Mouse (Mus musculus) brain, embryonic 18.5 days (tissue): Measurements from ENCODE around the gene Sik3.

Experiments used
- DNase-seq: peaks from one replicate; pipeline ENCODE4 v3.0.0-alpha.2; 2012; ENCODE audit warnings: low read depth, low spot score

The Sik3 gene

DNA sequence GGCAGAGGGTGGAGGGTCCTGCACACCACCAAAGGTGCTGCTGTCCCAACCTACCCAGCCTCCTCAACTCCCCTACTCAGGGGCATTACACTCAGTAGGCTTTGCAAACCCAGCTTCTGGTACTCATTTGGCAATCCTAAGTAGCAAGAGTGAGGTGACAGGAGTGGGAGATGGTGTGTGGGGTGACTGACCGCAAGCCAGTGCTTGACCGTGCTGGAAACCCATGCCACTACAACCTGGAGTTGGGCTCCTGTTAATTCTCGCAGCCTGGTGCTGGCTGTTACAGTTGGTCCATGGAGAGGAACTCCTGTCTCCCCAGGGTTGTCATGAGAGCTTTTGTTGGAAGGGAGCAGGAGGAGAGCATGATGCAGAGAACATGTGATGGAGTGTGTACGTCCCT, 258.2 kb downstream of the Sik3 start:
- no peak for DNase-seq

DNA sequence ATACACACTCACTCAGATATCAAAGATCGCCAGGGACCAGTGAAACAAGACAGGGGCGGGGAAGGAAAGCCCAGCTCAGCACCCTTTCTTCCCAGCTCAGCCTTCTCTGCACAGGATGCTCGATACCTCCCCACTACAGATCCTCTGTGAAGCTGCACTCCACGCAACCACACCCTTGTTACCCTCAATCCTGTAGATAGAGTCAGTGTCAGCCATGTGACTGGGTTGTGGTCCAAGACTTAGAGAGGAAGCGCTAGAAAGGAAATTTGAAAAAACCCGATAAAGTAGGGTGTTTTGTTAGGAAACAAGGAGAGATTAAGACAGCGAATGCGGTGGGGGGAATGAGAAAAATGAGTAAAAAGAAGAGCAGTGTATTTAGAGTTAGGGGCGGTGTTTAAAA, 259.4 kb downstream of the Sik3 start:
- no peak for DNase-seq

GRCm38 (mm10) chr9:46272677-46273454, 260.2 kb downstream of the Sik3 start, which contains the start of gene Zpr1:
Gene Zpr1, plus strand, starts transcription at chr9:46273064.
- DNase-seq = peak; percentile 90
